In the genomic region with DNA sequence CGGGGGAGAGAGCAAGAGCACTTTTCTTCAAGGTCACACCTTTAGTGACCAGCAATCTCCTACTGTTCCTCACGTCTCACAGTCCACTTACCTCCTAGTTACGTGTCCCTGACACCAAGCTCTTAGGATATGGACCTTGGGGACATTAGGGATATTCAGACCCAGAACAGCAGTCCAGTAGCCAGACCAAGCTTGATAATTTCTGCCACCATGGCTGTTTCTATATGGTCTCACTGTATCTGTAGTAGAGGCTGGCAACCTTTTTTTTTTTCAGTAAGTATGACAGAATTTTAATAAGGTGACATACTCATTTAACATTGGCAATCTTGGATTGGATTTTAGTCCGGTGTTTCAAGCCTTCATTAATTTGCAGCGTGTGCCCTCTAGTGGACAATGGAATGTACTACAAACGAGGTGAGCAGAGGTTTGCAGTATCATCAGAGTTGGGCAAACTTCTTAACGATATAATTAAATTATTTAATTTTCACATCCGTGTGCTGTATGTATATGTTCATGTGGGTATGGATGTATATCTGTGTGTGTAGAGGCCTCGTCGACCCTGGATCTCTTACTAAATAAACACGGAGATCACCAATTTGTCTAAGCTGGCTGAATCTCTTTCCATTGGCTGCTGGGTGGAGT, we compare ENCODE assay signal across 8 mouse cellular contexts. TPM values are rescaled to one million over a fixed set of nuclear protein-coding genes. Genes with fewer than 3 reads are reported as not detected.
DNase-seq lines count a peak whose midpoint lies in the region; ATAC-seq and TF ChIP-seq lines count a peak whose summit lies in the region.

No protein-coding gene starts in this region.

- no peak overlapping the region for H3K4me3 ChIP-seq in MEL (ENCODE audit: control insufficient read depth in 1 of 2, insufficient read depth in 1 of 2, low read depth in 2 of 2, low read length in 2 of 2)
- no peak overlapping the region for H3K4me3 ChIP-seq in heart, postnatal 0 days (ENCODE audit: low read depth, low read length)
- no peak overlapping the region for H3K4me3 ChIP-seq in layer of hippocampus, adult 2 months
- H3K4me3 ChIP-seq in midbrain, embryonic 10.5 days: no peak overlapping the region

- intact Hi-C loops in heart, postnatal 25 days (cut with DNase I): loop anchor here (1.0 to 5.0 kb wide), 4 partner anchors 70 to 213 kb away; no protein-coding TSS in a partner anchor

- no peak overlapping the region for H3K9ac ChIP-seq in MEL (ENCODE audit: control insufficient read depth, low read depth, low read length, poor library complexity, severe bottlenecking)
- no peak overlapping the region for H3K9ac ChIP-seq in heart, postnatal 0 days (replicated peaks; ENCODE audit: low read depth, low read length)

- peak; percentile 78 for DNase-seq in heart, adult 11 months
- no peak for DNase-seq in heart, postnatal 25 days (ENCODE audit: low spot score)
- DNase-seq in MEL (ENCODE audit: low read depth, low spot score): peak; percentile 64
- DNase-seq in cerebellum, postnatal 25 days: peak; percentile 48 to 66
- DNase-seq in heart, postnatal 0 days (ENCODE audit: low spot score): peak; percentile 49
- DNase-seq in layer of hippocampus, adult 2 months (ENCODE audit: low spot score in 2 of 2): peak in 1 of 2 experiments; percentile 55
- DNase-seq in midbrain, embryonic 10.5 days (ENCODE audit: low spot score): peak; percentile 25
- peak; percentile 63 for DNase-seq in thymus, postnatal 0 days (ENCODE audit: low spot score)

- TF ChIP-seq RAD21 in MEL (IDR thresholded peaks at IDR 0.05; ENCODE audit: low read depth, low read length): peak; percentile 95

- peaks cover 0 to 1% of the 10 kb centered on the region in 2 experiments; a peak in 1 of 4 replicates for H3K27me3 ChIP-seq in MEL (ENCODE audit: control insufficient read depth in 1 of 2, insufficient read depth in 2 of 2, low read length in 2 of 2)
- H3K27me3 ChIP-seq in heart, postnatal 0 days (ENCODE audit: control insufficient read depth, insufficient read depth, low read length): no peaks in the 10 kb centered on the region
- no peaks in the 10 kb centered on the region for H3K27me3 ChIP-seq in midbrain, embryonic 10.5 days (ENCODE audit: low read depth, poor library complexity, severe bottlenecking)

- no peak for ATAC-seq in heart, postnatal 0 days (ENCODE audit: insufficient read depth, low read depth)

- H3K4me2 ChIP-seq in heart, postnatal 0 days (ENCODE audit: low read depth, low read length): peak overlapping the region; percentile 17; the same call in 1 of the 2 replicates

- WGBS in heart, postnatal 0 days: 14% methylated on average over 11 of the region's 11 CpGs
- 22% methylated on average over 11 of the region's 11 CpGs for WGBS in midbrain, embryonic 10.5 days

- no peaks in the 10 kb centered on the region for H3K36me3 ChIP-seq in MEL (ENCODE audit: control insufficient read depth in 1 of 2, insufficient read depth in 2 of 2, low read length in 2 of 2)
- no peaks in the 10 kb centered on the region for H3K36me3 ChIP-seq in heart, postnatal 0 days (replicated peaks; ENCODE audit: control insufficient read depth, insufficient read depth, low read length)
- H3K36me3 ChIP-seq in midbrain, embryonic 10.5 days: no peaks in the 10 kb centered on the region

- TF ChIP-seq CTCF in MEL (IDR thresholded peaks at IDR 0.05 in 2 of 3, conservative IDR thresholded peaks at IDR 0.05 in 1 of 3; ENCODE audit: control insufficient read depth in 1 of 3, insufficient read depth in 1 of 3, low read depth in 2 of 3, low read length in 3 of 3, poor library complexity in 1 of 3, severe bottlenecking in 1 of 3): peak; percentile 56 to 90 (median 71)
- TF ChIP-seq CTCF in heart, postnatal 0 days (IDR thresholded peaks at IDR 0.05; ENCODE audit: low read depth): peak; percentile 89
- TF ChIP-seq CTCF in layer of hippocampus, adult 2 months (conservative IDR thresholded peaks at IDR 0.05): peak; percentile 97; the same call in 1 of the 2 replicates

- no peak for TF ChIP-seq POLR2A in MEL (IDR thresholded peaks at IDR 0.05; ENCODE audit: control insufficient read depth in 1 of 2, insufficient read depth in 1 of 2, low read depth in 1 of 2, low read length in 2 of 2, poor library complexity in 1 of 2)

- H3K4me1 ChIP-seq in MEL (ENCODE audit: control insufficient read depth in 1 of 2, insufficient read depth in 2 of 2, low read length in 2 of 2): no peaks in the 10 kb centered on the region
- no peaks in the 10 kb centered on the region for H3K4me1 ChIP-seq in heart, postnatal 0 days (ENCODE audit: control insufficient read depth, insufficient read depth)
- H3K4me1 ChIP-seq in midbrain, embryonic 10.5 days: no peaks in the 10 kb centered on the region

- TF ChIP-seq EP300 in MEL (IDR thresholded peaks at IDR 0.05; ENCODE audit: low read depth in 1 of 2, low read length in 2 of 2): no peak
- TF ChIP-seq EP300 in heart, postnatal 0 days (IDR thresholded peaks at IDR 0.05; ENCODE audit: low read depth): no peak

- H3K9me3 ChIP-seq in MEL (replicated peaks; ENCODE audit: insufficient read depth, low read length): no peaks in the 10 kb centered on the region
- H3K9me3 ChIP-seq in heart, postnatal 0 days (replicated peaks; ENCODE audit: control insufficient read depth, low read length): no peaks in the 10 kb centered on the region
- no peaks in the 10 kb centered on the region; the same call in 1 of the 2 replicates for H3K9me3 ChIP-seq in midbrain, embryonic 10.5 days (replicated peaks)

- H3K27ac ChIP-seq in MEL (ENCODE audit: control insufficient read depth, low read depth, low read length): no peak overlapping the region
- no peak overlapping the region for H3K27ac ChIP-seq in heart, postnatal 0 days (ENCODE audit: low read depth)
- no peak overlapping the region for H3K27ac ChIP-seq in layer of hippocampus, adult 2 months
- no peak overlapping the region for H3K27ac ChIP-seq in midbrain, embryonic 10.5 days (replicated peaks)

- no peaks in the 10 kb centered on the region for H3K79me2 ChIP-seq in MEL (ENCODE audit: control insufficient read depth, insufficient read depth, low read length, poor library complexity)

TF ChIP-seq in MEL, 35 proteins besides CTCF, POLR2A, EP300 and RAD21:
- TF ChIP-seq USF1 (IDR thresholded peaks at IDR 0.05; ENCODE audit: low read depth, low read length) (no peak), MAZ (IDR thresholded peaks at IDR 0.05; ENCODE audit: low read depth, low read length) (no peak), E2F4 (IDR thresholded peaks at IDR 0.05; ENCODE audit: borderline replicate concordance, low read depth, low read length) (no peak), KAT2A (conservative IDR thresholded peaks at IDR 0.05; ENCODE audit: low read depth, low read length) (no peak), RCOR1 (IDR thresholded peaks at IDR 0.05; ENCODE audit: low read depth, low read length) (no peak), GATA1 (IDR thresholded peaks at IDR 0.05; ENCODE audit: low read depth, low read length) (no peak), ZC3H11A (IDR thresholded peaks at IDR 0.05; ENCODE audit: low read depth, low read length) (peak; percentile 81), ETS1 (IDR thresholded peaks at IDR 0.05; ENCODE audit: low read depth, low read length) (no peak), SIN3A (IDR thresholded peaks at IDR 0.05; ENCODE audit: low read length) (no peak), GABPA (IDR thresholded peaks at IDR 0.05; ENCODE audit: low read depth, low read length) (no peak), HCFC1 (IDR thresholded peaks at IDR 0.05; ENCODE audit: low read depth, low read length) (no peak), TBP (IDR thresholded peaks at IDR 0.05; ENCODE audit: low read depth, low read length) (no peak), SMC3 (IDR thresholded peaks at IDR 0.05; ENCODE audit: low read depth, low read length) (peak; percentile 86)

RNA-seq across cellular contexts. Expression of a gene that starts 17.1 kb away (rescaled TPM):
- not detected for total RNA-seq in heart, postnatal 25 days (2021)
- total RNA-seq in MEL (2012; rRNA removed): not detected in 2 replicates
- under 1 TPM in 1 of 2 experiments, not detected in 1; 0.03 TPM for polyA plus RNA-seq in MEL (2012; ENCODE audit: insufficient read depth in 1 of 2, insufficient read length in 2 of 2, low read depth in 1 of 2, low replicate concordance in 2 of 2, missing spikeins in 1 of 2)
- not detected in 2 replicates for total RNA-seq in heart, postnatal 0 days (2014; rRNA removed; ENCODE audit: low replicate concordance)
- not detected in 2 replicates for polyA plus RNA-seq in heart, postnatal 0 days (2015; fragmentation: Nextera tagmentation; extraction: Ambion mirVana)
- total RNA-seq in layer of hippocampus, adult 2 months (2021): 100 to 1,000 TPM; 104 to 107 TPM
- polyA plus RNA-seq in midbrain, embryonic 10.5 days (2016; fragmentation: Nextera tagmentation; extraction: Ambion mirVana): 6.6 and 17.6 TPM in 2 replicates
- 0.24 and 0.27 TPM in 2 replicates for polyA plus RNA-seq in thymus, postnatal 0 days (2015; fragmentation: Nextera tagmentation; extraction: Ambion mirVana)

RNA-seq across cellular contexts. Expression of a gene that starts 54.2 kb away (rescaled TPM):
- total RNA-seq in heart, postnatal 25 days (2021): not detected
- total RNA-seq in MEL (2012; rRNA removed): not detected in 2 replicates
- not detected for polyA plus RNA-seq in MEL (2012; ENCODE audit: insufficient read depth in 1 of 2, insufficient read length in 2 of 2, low read depth in 1 of 2, low replicate concordance in 2 of 2, missing spikeins in 1 of 2)
- total RNA-seq in heart, postnatal 0 days (2014; rRNA removed; ENCODE audit: low replicate concordance): not detected in 2 replicates
- polyA plus RNA-seq in heart, postnatal 0 days (2015; fragmentation: Nextera tagmentation; extraction: Ambion mirVana): not detected in 2 replicates
- total RNA-seq in layer of hippocampus, adult 2 months (2021): not detected
- polyA plus RNA-seq in midbrain, embryonic 10.5 days (2016; fragmentation: Nextera tagmentation; extraction: Ambion mirVana): not detected in 2 replicates
- not detected in 2 replicates for polyA plus RNA-seq in thymus, postnatal 0 days (2015; fragmentation: Nextera tagmentation; extraction: Ambion mirVana)

Comparison
In these comparisons a context has a peak if more than half of its experiments do, and no peak if none do; other contexts are left out.
1. RNA of a gene that starts 17.1 kb away (total RNA-seq): 104 to 107 TPM in layer of hippocampus, adult 2 months; not detected in heart, postnatal 25 days, not detected in MEL and not detected in heart, postnatal 0 days; every median in the first group is over 10 times any median in the second.
2. Peak in every context shown above with its lines, with median percentiles within 50 percentile points of each other: CTCF ChIP-seq.